Mouse (Mus musculus) CH12.LX (cell line): Measurements from ENCODE around the gene Nbea. TPM values are rescaled to one million over a fixed set of nuclear protein-coding genes. Genes with fewer than 3 reads are reported as not detected.

ENCODE experiments used
- DNase-seq: peaks from one replicate; pipeline ENCODE4 v3.0.0-alpha.2; 2013; ENCODE audit errors: extremely low read depth
- H3K27ac ChIP-seq: 2 replicates; pipeline ENCODE4 v1.5.1; 2012; ENCODE audit warnings: low read depth, mild to moderate bottlenecking, control low read depth, moderate library complexity; ENCODE audit not compliant: insufficient read depth
- H3K27me3 ChIP-seq: replicated peaks from 2 replicates; pipeline ENCODE3; 2012; ENCODE audit warnings: inconsistent platforms
- H3K36me3 ChIP-seq, 2 experiments: replicated peaks in 1 of 2; 2 replicates each; pipeline versions ENCODE3 to v1.6.1; 2012; ENCODE audit warnings: inconsistent platforms in 1 of 2, low read length in 1 of 2, mild to moderate bottlenecking in 1 of 2, mixed read lengths in 1 of 2, moderate library complexity in 1 of 2; ENCODE audit not compliant: control insufficient read depth in 1 of 2, insufficient read depth in 1 of 2
- H3K4me1 ChIP-seq, 2 experiments: 2 replicates each; pipeline ENCODE4 v1.6.1; 2012; ENCODE audit warnings: inconsistent platforms in 1 of 2, moderate library complexity in 1 of 2; ENCODE audit not compliant: insufficient read depth in 2 of 2, control insufficient read depth in 1 of 2
- H3K4me2 ChIP-seq: 2 replicates; pipeline ENCODE4 v1.6.1; 2012; ENCODE audit warnings: low read depth, mild to moderate bottlenecking, control low read depth; ENCODE audit not compliant: poor library complexity, insufficient read depth, severe bottlenecking
- H3K4me3 ChIP-seq, 3 experiments: fragments of 150-350 bp in 1 of 3; sonication (generic) in 1 of 3; replicated peaks in 1 of 3; 2 replicates each; pipeline versions ENCODE3 to v1.5.1; 2011 to 2012; ENCODE audit warnings: low read depth in 2 of 3, low read length in 2 of 3, mild to moderate bottlenecking in 2 of 3, moderate library complexity in 2 of 3, control low read depth in 1 of 3, improper control_type of control experiment in 1 of 3, inconsistent platforms in 1 of 3, mixed read lengths in 1 of 3; ENCODE audit not compliant: poor library complexity in 1 of 3
- H3K79me2 ChIP-seq: replicated peaks from 2 replicates; pipeline ENCODE4 v1.6.1; 2012; ENCODE audit warnings: mild to moderate bottlenecking, moderate library complexity; ENCODE audit not compliant: control insufficient read depth, poor library complexity, insufficient read depth, severe bottlenecking; ENCODE audit errors: extremely low read depth
- H3K9ac ChIP-seq: 2 replicates; pipeline ENCODE4 v1.6.1; 2012; ENCODE audit warnings: low read depth, mild to moderate bottlenecking, control low read depth, moderate library complexity; ENCODE audit not compliant: insufficient read depth
- H3K9me3 ChIP-seq: replicated peaks from 2 replicates; pipeline ENCODE3; 2012; ENCODE audit warnings: low read length, inconsistent platforms, mixed read lengths
- BHLHE40 ChIP-seq: IDR thresholded peaks from 2 replicates; pipeline ENCODE4 v1.6.1; 2011; ENCODE audit warnings: mild to moderate bottlenecking, low read depth, low read length, improper control_type of control experiment
- CHD1 ChIP-seq: IDR thresholded peaks from 2 replicates; pipeline ENCODE4 v1.6.1; 2012; ENCODE audit warnings: low read depth, low read length, improper control_type of control experiment, inconsistent platforms
- CTCF ChIP-seq, 2 experiments: IDR thresholded peaks in 1 of 2; conservative IDR thresholded peaks in 1 of 2; 2 replicates each; pipeline ENCODE4 v1.5.1; 2011 to 2012; ENCODE audit warnings: low read depth in 2 of 2, low read length in 2 of 2, improper control_type of control experiment in 1 of 2, inconsistent platforms in 1 of 2, mild to moderate bottlenecking in 1 of 2, moderate library complexity in 1 of 2
- IRF4 ChIP-seq: IDR thresholded peaks from 2 replicates; pipeline ENCODE4 v1.6.1; 2014; ENCODE audit warnings: low read depth, mild to moderate bottlenecking, inconsistent platforms, low read length, improper control_type of control experiment
- JUN ChIP-seq: IDR thresholded peaks from 2 replicates; pipeline ENCODE4 v1.6.1; 2011; ENCODE audit warnings: low read depth, mild to moderate bottlenecking, low read length, improper control_type of control experiment, moderate library complexity; ENCODE audit not compliant: insufficient read depth
- MAZ ChIP-seq: IDR thresholded peaks from 2 replicates; pipeline ENCODE4 v1.6.1; 2012; ENCODE audit warnings: low read depth, mild to moderate bottlenecking, inconsistent platforms, low read length, improper control_type of control experiment, moderate library complexity
- MXI1 ChIP-seq: IDR thresholded peaks from 2 replicates; pipeline ENCODE4 v1.6.1; 2011; ENCODE audit warnings: mild to moderate bottlenecking, low read depth, low read length, improper control_type of control experiment
- MYC ChIP-seq: IDR thresholded peaks from 2 replicates; pipeline ENCODE4 v1.6.1; 2011; ENCODE audit warnings: low read depth, mild to moderate bottlenecking, improper control_type of control experiment, low read length
- NELFE ChIP-seq: IDR thresholded peaks from 2 replicates; pipeline ENCODE4 v1.6.1; 2011; ENCODE audit warnings: low read depth, low read length, improper control_type of control experiment
- NRF1 ChIP-seq: IDR thresholded peaks from 2 replicates; pipeline ENCODE4 v1.6.1; 2014; ENCODE audit warnings: low read depth, mild to moderate bottlenecking, inconsistent platforms, low read length, improper control_type of control experiment, moderate library complexity
- POLR2A ChIP-seq: IDR thresholded peaks from 2 replicates; pipeline ENCODE4 v1.6.1; 2011; ENCODE audit warnings: low read depth, mild to moderate bottlenecking, improper control_type of control experiment, low read length
- RAD21 ChIP-seq: IDR thresholded peaks from 2 replicates; pipeline ENCODE4 v1.6.1; 2011; ENCODE audit warnings: low read depth, mild to moderate bottlenecking, low read length, improper control_type of control experiment, moderate library complexity
- RCOR1 ChIP-seq: conservative IDR thresholded peaks from 2 replicates; pipeline ENCODE4 v1.6.1; 2012; ENCODE audit warnings: low read depth, mild to moderate bottlenecking, inconsistent platforms, low read length, improper control_type of control experiment
- SIN3A ChIP-seq: IDR thresholded peaks from 2 replicates; pipeline ENCODE4 v1.6.1; 2012; ENCODE audit warnings: low read length, improper control_type of control experiment, inconsistent platforms
- TBP ChIP-seq: conservative IDR thresholded peaks from 2 replicates; pipeline ENCODE4 v1.6.1; 2011; ENCODE audit warnings: low read depth, low read length, improper control_type of control experiment
- ZC3H11A ChIP-seq: IDR thresholded peaks from 2 replicates; pipeline ENCODE4 v1.6.1; 2012; ENCODE audit warnings: low read depth, mild to moderate bottlenecking, inconsistent platforms, low read length, improper control_type of control experiment
- ZMIZ1 ChIP-seq: IDR thresholded peaks from 2 replicates; pipeline ENCODE4 v1.6.1; 2012; ENCODE audit warnings: low read depth, mild to moderate bottlenecking, inconsistent platforms, low read length, improper control_type of control experiment
- ZNF384 ChIP-seq: IDR thresholded peaks from 2 replicates; pipeline ENCODE4 v1.6.1; 2012; ENCODE audit warnings: low read depth, low read length, improper control_type of control experiment, inconsistent platforms
- dilution Hi-C: fragments of 300-500 bp; cut with MboI; formaldehyde crosslinking; loops from 2 replicates; pipeline ENCODE4 v1.14.3; 2020; ENCODE audit warnings: low sequenced_read_pairs; ENCODE audit not compliant: extremely low pct_unique_long_range_greater_than_20kb, extremely low pct_ligation_motif_present
- in situ Hi-C: fragments of 300-500 bp; cut with MboI; formaldehyde crosslinking; loops from 3 replicates; pipeline ENCODE4 v1.14.3; 2019; ENCODE audit warnings: low sequenced_read_pairs, low pct_ligation_motif_present, low pct_unique_long_range_greater_than_20kb, mixed read lengths
- polyA plus RNA-seq: library from polyadenylated mRNA; unstranded; fragments of >175 nt; gene quantifications from 2 replicates; pipeline ENCODE4 v1.2.1, GENCODE M21; 2012; ENCODE audit warnings: low read depth; ENCODE audit not compliant: insufficient read length
- total RNA-seq, 2 experiments: library from RNA; depleted of rRNA; stranded (reverse); fragments of 300-350 nt in 1 of 2; fragments of >200 nt in 1 of 2; gene quantifications; 2 replicates each; pipeline ENCODE4 v1.2.3; 2012 to 2014

Gene Nbea
- total and polyA plus RNA-seq, 3 experiments, result 0.04 TPM; not detected in 2

DNA sequence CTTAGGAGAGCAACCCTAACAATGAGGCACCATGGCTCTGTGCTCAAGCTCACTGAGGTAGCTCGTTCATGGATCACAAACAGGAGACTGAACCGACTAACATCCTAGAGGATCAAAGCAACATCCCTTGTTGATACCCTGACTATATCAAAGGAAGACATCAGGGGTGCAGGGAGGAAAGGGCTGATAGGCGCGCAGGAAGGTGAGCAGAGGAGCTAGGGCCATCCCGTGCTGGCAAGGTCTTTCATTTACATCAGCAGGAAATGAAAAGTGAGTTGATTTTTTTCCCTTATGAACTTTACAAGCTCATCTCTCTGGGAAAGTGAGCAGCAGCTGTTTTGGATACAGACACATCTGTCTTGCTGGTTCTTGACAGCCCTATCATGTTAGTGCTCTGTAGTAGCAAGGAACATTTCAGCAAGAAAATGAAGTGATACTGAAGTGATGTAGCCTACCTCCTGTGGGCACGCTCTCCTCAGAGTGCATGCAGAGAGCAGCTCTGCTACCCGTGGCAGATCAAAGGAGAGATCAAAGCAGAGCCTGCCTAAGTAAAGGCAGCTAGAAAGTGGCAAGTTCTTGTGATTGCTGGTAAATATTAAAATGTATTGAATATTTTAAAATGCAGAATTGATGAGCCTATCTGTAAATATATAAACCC lies 523.8 kb downstream of the Nbea start:
- DNase-seq, result no peak
- no peaks in the 10 kb centered on the region for H3K27me3 ChIP-seq
- H3K36me3 ChIP-seq, result no peaks in the 10 kb centered on the region
- no peak overlapping the region for H3K4me2 ChIP-seq
- H3K9ac ChIP-seq, result no peak overlapping the region
- TF ChIP-seq NRF1 (no peak), IRF4 (no peak), JUN (no peak), POLR2A (no peak), ZC3H11A (no peak), MXI1 (no peak), BHLHE40 (no peak), CHD1 (no peak), ZNF384 (no peak), ZMIZ1 (no peak), CTCF (conservative IDR thresholded peaks at IDR 0.05 in 1 of 2, IDR thresholded peaks at IDR 0.05 in 1 of 2; ENCODE audit: low read depth in 2 of 2, low read length in 2 of 2) (no peak), SIN3A (no peak), MYC (no peak), MAZ (no peak), NELFE (no peak)
- TF ChIP-seq, all 38 proteins: peak for 0
- dilution Hi-C loops (no loop called here), in situ Hi-C loops (no loop called here)
- Histone ChIP-seq H3K27ac (no peak overlapping the region), H3K4me1 (no peaks in the 10 kb centered on the region), H3K4me3 (no peak overlapping the region), H3K9me3 (peaks cover 68% of the 10 kb centered on the region), H3K79me2 (no peaks in the 10 kb centered on the region)

DNA sequence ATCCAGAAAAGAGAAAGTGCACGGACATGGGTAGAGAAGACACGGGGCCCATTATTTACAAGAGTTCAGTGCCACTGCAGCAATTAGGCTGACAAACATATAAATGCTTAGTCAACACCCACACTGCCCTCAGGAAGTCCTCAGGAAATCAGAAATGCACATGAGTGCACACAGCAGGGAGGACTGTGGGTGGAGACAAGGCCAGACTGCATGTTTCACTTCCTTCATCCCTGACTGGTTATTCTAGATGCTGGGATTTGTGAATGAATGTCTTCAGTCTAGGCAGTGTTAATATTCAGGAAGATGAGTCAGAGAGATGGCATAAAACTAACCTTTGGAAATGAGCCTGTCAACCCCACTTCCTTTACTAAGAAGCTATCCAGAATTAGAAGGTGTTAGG lies 531.2 kb downstream of the Nbea start:
- in situ Hi-C loops, result no loop called here
- DNase-seq, result no peak
- Histone ChIP-seq H3K36me3 (no peaks in the 10 kb centered on the region), H3K4me1 (no peaks in the 10 kb centered on the region), H3K4me2 (no peak overlapping the region), H3K79me2 (no peaks in the 10 kb centered on the region), H3K4me3 (no peak overlapping the region), H3K9me3 (peaks cover 73% of the 10 kb centered on the region), H3K27ac (no peak overlapping the region), H3K9ac (no peak overlapping the region), H3K27me3 (no peaks in the 10 kb centered on the region)
- TF ChIP-seq MAZ (no peak), TBP (no peak), RAD21 (no peak), RCOR1 (no peak), CTCF (conservative IDR thresholded peaks at IDR 0.05 in 1 of 2, IDR thresholded peaks at IDR 0.05 in 1 of 2; ENCODE audit: low read depth in 2 of 2, low read length in 2 of 2) (no peak)
- dilution Hi-C loops, result no loop called here
